Mouse (Mus musculus) erythroblast, embryonic 14.5 days (primary cell): Measurements from ENCODE around the gene Apip. TPM values are rescaled to one million over a fixed set of nuclear protein-coding genes. Genes with fewer than 3 reads are reported as not detected.

Source experiments
- H3K27me3 ChIP-seq: 2 replicates; pipeline ENCODE4 v1.6.1; 2012; ENCODE audit warnings: inconsistent platforms; ENCODE audit not compliant: control insufficient read depth
- H3K36me3 ChIP-seq: 2 replicates; pipeline ENCODE4 v1.6.1; 2012; ENCODE audit warnings: mild to moderate bottlenecking, inconsistent platforms; ENCODE audit not compliant: control insufficient read depth
- H3K4me1 ChIP-seq: 2 replicates; pipeline ENCODE4 v1.6.1; 2012; ENCODE audit warnings: inconsistent platforms; ENCODE audit not compliant: control insufficient read depth
- H3K4me3 ChIP-seq: replicated peaks from 2 replicates; pipeline ENCODE3; 2012; ENCODE audit warnings: moderate library complexity, mild to moderate bottlenecking, inconsistent platforms
- H3K9me3 ChIP-seq: 2 replicates; pipeline ENCODE4 v1.6.1; 2012; ENCODE audit warnings: low read length, inconsistent platforms, mixed read lengths; ENCODE audit not compliant: control insufficient read depth
- GATA1 ChIP-seq: IDR thresholded peaks from 2 replicates; pipeline ENCODE4 v1.6.1; 2012; ENCODE audit warnings: low read length, inconsistent platforms, mixed read lengths
- TAL1 ChIP-seq: IDR thresholded peaks from 3 replicates; pipeline ENCODE4 v1.6.1; 2012; ENCODE audit warnings: low read length, inconsistent platforms, mixed read lengths
- polyA plus RNA-seq: library from polyadenylated mRNA; stranded (reverse); fragments of >175 nt; gene quantifications from 2 replicates; pipeline ENCODE4 v1.2.3, GENCODE M21; 2012

Gene Apip
- polyA plus RNA-seq, 1 experiment: 2.2 TPM

GRCm38 (mm10) chr2:103066683-103067551 is 6.6 kb upstream of the Apip start:
- TF ChIP-seq TAL1: no peak
- TF ChIP-seq GATA1: no peak
- H3K4me3 ChIP-seq: no peak overlapping the region
- H3K36me3 ChIP-seq: peaks cover 11% of the 10 kb centered on the region
- H3K4me1 ChIP-seq: peaks cover 24% of the 10 kb centered on the region
- no peaks in the 10 kb centered on the region for H3K9me3 ChIP-seq
- no peaks in the 10 kb centered on the region for H3K27me3 ChIP-seq

GRCm38 (mm10) chr2:103067552-103068207 is 5.8 kb upstream of the Apip start:
- Histone ChIP-seq H3K9me3 (no peaks in the 10 kb centered on the region), H3K27me3 (no peaks in the 10 kb centered on the region), H3K36me3 (peaks cover 11% of the 10 kb centered on the region), H3K4me3 (no peak overlapping the region), H3K4me1 (peaks cover 31% of the 10 kb centered on the region)
- TF ChIP-seq GATA1 (no peak), TAL1 (no peak)

GRCm38 (mm10) chr2:103068602-103069001 is 4.9 kb upstream of the Apip start:
- TF ChIP-seq TAL1: no peak
- TF ChIP-seq GATA1: no peak
- no peaks in the 10 kb centered on the region for H3K9me3 ChIP-seq
- H3K4me3 ChIP-seq: no peak overlapping the region
- peaks cover 11% of the 10 kb centered on the region for H3K36me3 ChIP-seq
- H3K4me1 ChIP-seq: peaks cover 31% of the 10 kb centered on the region
- H3K27me3 ChIP-seq: no peaks in the 10 kb centered on the region

GRCm38 (mm10) chr2:103069752-103070405 is 3.6 kb upstream of the Apip start:
- Histone ChIP-seq H3K36me3 (peaks cover 12% of the 10 kb centered on the region), H3K4me1 (peaks cover 42% of the 10 kb centered on the region)
- no peak for TF ChIP-seq GATA1
- TF ChIP-seq TAL1: no peak

GRCm38 (mm10) chr2:103070586-103070985 is 2.9 kb upstream of the Apip start:
- Histone ChIP-seq H3K4me3 (no peak overlapping the region), H3K9me3 (no peaks in the 10 kb centered on the region), H3K36me3 (peaks cover 15% of the 10 kb centered on the region), H3K4me1 (peaks cover 45% of the 10 kb centered on the region), H3K27me3 (no peaks in the 10 kb centered on the region)
- TF ChIP-seq TAL1: no peak
- no peak for TF ChIP-seq GATA1

More at GRCm38 (mm10) chr2:103069752-103070405, 3.6 kb upstream of the Apip start:
- Histone ChIP-seq H3K9me3 (no peaks in the 10 kb centered on the region), H3K27me3 (no peaks in the 10 kb centered on the region), H3K4me3 (no peak overlapping the region)

- 0 out of 2 replicates have a peak, but pooled peaks cover under 1% of the 10 kb centered on the region for H3K4me1 ChIP-seq
- no peak overlapping the region for H3K4me3 ChIP-seq
- TF ChIP-seq TAL1 (no peak), GATA1 (no peak)
- H3K27me3 ChIP-seq: no peaks in the 10 kb centered on the region
- peaks cover 62% of the 10 kb centered on the region for H3K36me3 ChIP-seq
- no peaks in the 10 kb centered on the region for H3K9me3 ChIP-seq
Measured at GRCm38 (mm10) chr2:103081117-103081516, 7.6 kb downstream of the Apip start.

GRCm38 (mm10) chr2:103081706-103082105 is 8.2 kb downstream of the Apip start:
- no peak overlapping the region for H3K4me3 ChIP-seq
- H3K27me3 ChIP-seq: no peaks in the 10 kb centered on the region
- TF ChIP-seq TAL1: no peak
- TF ChIP-seq GATA1: no peak
- H3K9me3 ChIP-seq: no peaks in the 10 kb centered on the region
- no peaks in the 10 kb centered on the region for H3K4me1 ChIP-seq
- H3K36me3 ChIP-seq: peaks cover 57% of the 10 kb centered on the region

GRCm38 (mm10) chr2:103082853-103083252 is 9.4 kb downstream of the Apip start:
- Histone ChIP-seq H3K4me1 (no peaks in the 10 kb centered on the region), H3K9me3 (no peaks in the 10 kb centered on the region), H3K4me3 (no peak overlapping the region), H3K27me3 (no peaks in the 10 kb centered on the region), H3K36me3 (peaks cover 58% of the 10 kb centered on the region)
- no peak for TF ChIP-seq GATA1
- no peak for TF ChIP-seq TAL1

- peaks cover 68% of the 10 kb centered on the region for H3K36me3 ChIP-seq
- TF ChIP-seq GATA1 (no peak), TAL1 (no peak)
Measured at GRCm38 (mm10) chr2:103084451-103084850, 11.0 kb downstream of the Apip start.

More at GRCm38 (mm10) chr2:103084451-103084850, 11.0 kb downstream of the Apip start:
- H3K27me3 ChIP-seq: no peaks in the 10 kb centered on the region
- no peak overlapping the region for H3K4me3 ChIP-seq
- H3K9me3 ChIP-seq: no peaks in the 10 kb centered on the region
- no peaks in the 10 kb centered on the region for H3K4me1 ChIP-seq
